Mouse (Mus musculus) ES-E14 (cell line): Measurements from ENCODE around the gene Slfn14.

Experiments
- CHD2 ChIP-seq: IDR thresholded peaks from 2 replicates; pipeline ENCODE4 v1.6.1; 2014; ENCODE audit warnings: mild to moderate bottlenecking, low read depth, low read length, inconsistent platforms
- ZC3H11A ChIP-seq: IDR thresholded peaks from 2 replicates; pipeline ENCODE4 v1.6.1; 2012; ENCODE audit warnings: low read depth, mild to moderate bottlenecking, inconsistent platforms, low read length, borderline replicate concordance
- ZNF384 ChIP-seq: IDR thresholded peaks from 2 replicates; pipeline ENCODE4 v1.6.1; 2012; ENCODE audit warnings: low read depth, low read length, inconsistent platforms

DNA sequence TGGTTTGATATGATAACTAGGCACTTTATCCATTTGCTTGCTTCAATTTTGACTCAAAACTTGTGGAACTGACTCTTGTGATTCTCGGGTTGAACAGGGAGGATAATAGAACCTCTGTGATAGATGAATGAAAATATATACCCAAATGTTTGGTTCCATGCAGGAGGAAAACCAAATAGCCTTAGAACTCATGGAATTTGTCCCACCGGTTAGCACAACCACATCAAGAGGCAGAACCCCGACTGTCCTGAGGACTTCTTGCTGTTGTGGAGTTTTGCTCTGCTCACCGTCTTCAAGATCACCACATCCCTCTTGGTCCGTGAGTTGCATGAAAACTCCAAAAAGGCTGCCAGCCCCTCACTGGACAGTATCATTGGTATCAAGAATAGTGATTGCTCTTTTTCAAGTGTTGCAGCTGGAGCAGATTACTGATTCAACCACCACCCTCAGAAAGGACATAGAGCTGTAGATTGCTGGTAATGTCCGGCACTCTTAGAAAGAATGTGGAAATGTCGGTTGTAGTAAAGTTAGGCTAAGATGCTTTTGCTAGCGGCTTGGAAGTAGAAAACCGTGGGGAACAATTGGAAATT is 61.1 kb downstream of the Slfn14 start:
- TF ChIP-seq CHD2 (no peak), ZNF384 (no peak), ZC3H11A (no peak)
